Mouse (Mus musculus): ENCODE measurements around the gene Rxrg. TPM values are rescaled to one million over a fixed set of nuclear protein-coding genes. Genes with fewer than 3 reads are reported as not detected.

Rxrg gene
- total RNA-seq (2022): 1 to 10 TPM; 5.4 to 6.9 (median 6.3) TPM

- DNase-seq (ENCODE audit: low spot score in 2 of 2): peak in 1 of 2 experiments; percentile 55
Observed at GRCm38 (mm10) chr1:167598255-167599081, at the start of gene Rxrg. TSS of gene Rxrg (plus strand) at chr1:167598384.

- no peak for DNase-seq (ENCODE audit: low spot score in 2 of 2)
Observed at GRCm38 (mm10) chr1:167549324-167549723, 48.9 kb upstream of the Rxrg start.

- DNase-seq (ENCODE audit: low spot score in 2 of 2): peak in 1 of 2 experiments; percentile 5
Observed at GRCm38 (mm10) chr1:167551601-167552000, 46.6 kb upstream of the Rxrg start.

GRCm38 (mm10) chr1:167553959-167554526 lies 44.1 kb upstream of the Rxrg start:
- no peak for DNase-seq (ENCODE audit: low spot score in 2 of 2)

GRCm38 (mm10) chr1:167566571-167566970 lies 31.6 kb upstream of the Rxrg start:
- DNase-seq (ENCODE audit: low spot score in 2 of 2): no peak

GRCm38 (mm10) chr1:167579131-167579530 lies 19.1 kb upstream of the Rxrg start:
- no peak for DNase-seq (ENCODE audit: low spot score in 2 of 2)

GRCm38 (mm10) chr1:167583195-167583594 lies 15.0 kb upstream of the Rxrg start:
- DNase-seq (ENCODE audit: low spot score in 2 of 2): no peak

GRCm38 (mm10) chr1:167583888-167584287 lies 14.3 kb upstream of the Rxrg start:
- peak in 1 of 2 experiments; percentile 15 for DNase-seq (ENCODE audit: low spot score in 2 of 2)

- DNase-seq (ENCODE audit: low spot score in 2 of 2): no peak
Observed at GRCm38 (mm10) chr1:167588747-167589558, 9.2 kb upstream of the Rxrg start.

- DNase-seq (ENCODE audit: low spot score in 2 of 2): no peak
Observed at GRCm38 (mm10) chr1:167592175-167592574, 6.0 kb upstream of the Rxrg start.

- no peak for DNase-seq (ENCODE audit: low spot score in 2 of 2)
Observed at GRCm38 (mm10) chr1:167599211-167599735, 1.1 kb downstream of the Rxrg start.

- DNase-seq (ENCODE audit: low spot score in 2 of 2): peak; percentile 26 to 31
Observed at GRCm38 (mm10) chr1:167608201-167608741, 10.1 kb downstream of the Rxrg start.

GRCm38 (mm10) chr1:167617131-167617530 lies 18.9 kb downstream of the Rxrg start:
- no peak for DNase-seq (ENCODE audit: low spot score in 2 of 2)

- DNase-seq (ENCODE audit: low spot score in 2 of 2): peak; percentile 17 to 18
Observed at GRCm38 (mm10) chr1:167617995-167618489, 19.9 kb downstream of the Rxrg start.

- no peak for DNase-seq (ENCODE audit: low spot score in 2 of 2)
Observed at GRCm38 (mm10) chr1:167620206-167620795, 22.1 kb downstream of the Rxrg start.

GRCm38 (mm10) chr1:167625098-167625497 lies 26.9 kb downstream of the Rxrg start:
- no peak for DNase-seq (ENCODE audit: low spot score in 2 of 2)

GRCm38 (mm10) chr1:167631765-167632164 lies 33.6 kb downstream of the Rxrg start:
- DNase-seq (ENCODE audit: low spot score in 2 of 2): no peak

GRCm38 (mm10) chr1:167635702-167636101 lies 37.5 kb downstream of the Rxrg start:
- DNase-seq (ENCODE audit: low spot score in 2 of 2): no peak

- DNase-seq (ENCODE audit: low spot score in 2 of 2): peak; percentile 52 to 73
Observed at GRCm38 (mm10) chr1:167636948-167637347, 38.8 kb downstream of the Rxrg start.

- DNase-seq (ENCODE audit: low spot score in 2 of 2): peak in 1 of 2 experiments; percentile 14
Observed at GRCm38 (mm10) chr1:167638053-167638452, 39.9 kb downstream of the Rxrg start.

- no peak for DNase-seq (ENCODE audit: low spot score in 2 of 2)
Observed at GRCm38 (mm10) chr1:167638901-167639300, 40.7 kb downstream of the Rxrg start.

Measured in layer of hippocampus, adult 8-10 months (tissue).